Mouse (Mus musculus) kidney, postnatal 0 days (tissue): ENCODE measurements around the gene Hils1. TPM values are rescaled to one million over a fixed set of nuclear protein-coding genes. Genes with fewer than 3 reads are reported as not detected.
"Not testable (repeated sequence)": the region's sequence is repeated elsewhere in the genome, so short reads cannot be mapped to it uniquely, and the experiment has no call there.

ENCODE experiments used
- ATAC-seq: fragments of 200-750 bp; cut with Nextera tagmentation; replicated peaks from 2 replicates; pipeline ENCODE4 v1.8.0; 2017; ENCODE audit warnings: low read depth, moderate number of reproducible peaks, moderate TSS enrichment, moderate library complexity; ENCODE audit not compliant: low FRiP score
- DNase-seq: peaks from one replicate; pipeline ENCODE4 v3.0.0-alpha.2; 2016; ENCODE audit warnings: low spot score
- H3K27ac ChIP-seq: fragments of 300-500 bp; sonication (generic); 2 replicates; pipeline ENCODE4 v1.5.1; 2014; ENCODE audit warnings: mild to moderate bottlenecking
- H3K27me3 ChIP-seq: fragments of 300-500 bp; sonication (generic); 2 replicates; pipeline ENCODE4 v1.6.1; 2014; ENCODE audit warnings: low read length, mixed read lengths; ENCODE audit not compliant: insufficient read depth
- H3K36me3 ChIP-seq: fragments of 300-500 bp; sonication (generic); 2 replicates; pipeline ENCODE4 v1.6.1; 2014; ENCODE audit warnings: low read length, mixed read lengths; ENCODE audit not compliant: insufficient read depth
- H3K4me1 ChIP-seq: fragments of 300-500 bp; sonication (generic); replicated peaks from 2 replicates; pipeline ENCODE4 v1.6.1; 2014; ENCODE audit warnings: antibody characterized with exemption, low read length, mixed read lengths; ENCODE audit not compliant: insufficient read depth
- H3K4me2 ChIP-seq: fragments of 300-500 bp; sonication (generic); 2 replicates; pipeline ENCODE4 v1.6.1; 2014; ENCODE audit warnings: mild to moderate bottlenecking, low read length, moderate library complexity, mixed read lengths
- H3K4me3 ChIP-seq: fragments of 300-500 bp; sonication (generic); replicated peaks from 2 replicates; pipeline ENCODE4 v1.5.1; 2014; ENCODE audit warnings: low read depth, low read length
- H3K9ac ChIP-seq: fragments of 300-500 bp; sonication (generic); 2 replicates; pipeline ENCODE4 v1.6.1; 2014; ENCODE audit warnings: low read depth, low read length
- H3K9me3 ChIP-seq: fragments of 300-500 bp; sonication (generic); replicated peaks from 2 replicates; pipeline ENCODE4 v1.6.1; 2016; ENCODE audit warnings: low read length, inconsistent platforms, mixed read lengths
- CTCF ChIP-seq: IDR thresholded peaks from 2 replicates; pipeline ENCODE4 v1.5.1; 2016; ENCODE audit warnings: antibody characterized with exemption, low read depth, mild to moderate bottlenecking, moderate library complexity
- WGBS: fragments of 180-500 bp; shearing (Covaris S2); extraction: QIAGEN DNeasy Blood & Tissue Kit; methylation state at CpG from one replicate; pipeline ENCODE4 v1.1.7; 2014; 5-methylcytosine and 5-hydroxymethylcytosine counted together
- polyA plus RNA-seq: library from polyadenylated mRNA; unstranded; fragments of >200 nt; fragmentation: Nextera tagmentation; extraction: Ambion mirVana; gene quantifications from 2 replicates; pipeline ENCODE4 v1.2.1, GENCODE M21; 2015

Hils1 gene
- polyA plus RNA-seq, 1 experiment from 2014 or later: not detected

DNA sequence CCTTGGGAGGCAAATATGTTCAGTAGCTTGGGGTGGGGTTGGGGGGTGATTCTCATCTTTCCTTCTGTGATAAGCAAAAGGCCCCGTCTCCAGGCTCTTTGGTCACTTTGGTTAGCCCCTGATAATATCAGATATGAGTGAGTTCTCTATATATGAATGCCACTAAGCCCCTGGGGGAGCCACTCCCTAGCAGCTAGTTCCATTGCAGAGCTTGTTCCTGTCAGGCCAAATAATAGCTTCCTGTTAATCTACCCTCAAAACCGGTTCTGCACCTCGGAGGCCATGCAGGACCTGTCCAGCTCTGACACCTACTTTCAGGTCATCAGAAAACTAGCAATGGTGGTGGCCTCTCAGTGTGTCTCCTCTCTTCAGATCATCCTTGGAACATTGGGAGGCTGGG lies 40.0 kb downstream of the Hils1 start:
- DNase-seq (no peak), ATAC-seq (no peak)
- Histone ChIP-seq H3K9me3 (no peaks in the 10 kb centered on the region), H3K4me1 (peaks cover 22% of the 10 kb centered on the region), H3K4me3 (no peak overlapping the region), H3K27ac (peak overlapping the region; percentile 58; the same call in 1 of the 2 replicates), H3K9ac (no peak overlapping the region), H3K27me3 (no peaks in the 10 kb centered on the region), H3K4me2 (peak overlapping the region; percentile 71; the same call in 1 of the 2 replicates), H3K36me3 (peaks cover 12% of the 10 kb centered on the region)
- WGBS: 53% methylated on average over 3 of the region's 3 CpGs
- no peak for TF ChIP-seq CTCF

- Histone ChIP-seq H3K9me3 (no peaks in the 10 kb centered on the region), H3K36me3 (0 out of 2 replicates have a peak, but pooled peaks cover 4% of the 10 kb centered on the region), H3K4me1 (peaks cover 28% of the 10 kb centered on the region), H3K27me3 (no peaks in the 10 kb centered on the region), H3K4me3 (peak overlapping the region; percentile 66), H3K9ac (peak overlapping the region; percentile 72), H3K4me2 (peak overlapping the region; percentile 90), H3K27ac (peak overlapping the region; percentile 87)
- WGBS: 28% methylated on average over 15 of the region's 15 CpGs
- ATAC-seq (peak; percentile 45), DNase-seq (peak; percentile 61)
- TF ChIP-seq CTCF: peak; percentile 8; the same call in 1 of the 2 replicates
These were observed 41.6 kb downstream of the Hils1 start for GRCm38 (mm10) chr11:95008661-95009628.

- Histone ChIP-seq H3K9me3 (no peaks in the 10 kb centered on the region), H3K27me3 (no peaks in the 10 kb centered on the region), H3K9ac (peak within 1 kb of the TSS; percentile 72), H3K36me3 (0 out of 2 replicates have a peak, but pooled peaks cover 5% of the 10 kb centered on the region), H3K4me3 (peak within 1 kb of the TSS; percentile 66), H3K4me2 (peak within 1 kb of the TSS; percentile 90), H3K4me1 (peaks cover 28% of the 10 kb centered on the region), H3K27ac (peak within 1 kb of the TSS; percentile 87)
- ATAC-seq: peak; percentile 27
- DNase-seq: peak; percentile 90
- WGBS: under 1% methylated on average over 30 of the region's 32 CpGs
- no peak for TF ChIP-seq CTCF
These were observed 42.2 kb downstream of the Hils1 start, which contains the start of gene Samd14 for GRCm38 (mm10) chr11:95009629-95010014. Gene Samd14, plus strand, starts transcription at chr11:95009879.

DNA sequence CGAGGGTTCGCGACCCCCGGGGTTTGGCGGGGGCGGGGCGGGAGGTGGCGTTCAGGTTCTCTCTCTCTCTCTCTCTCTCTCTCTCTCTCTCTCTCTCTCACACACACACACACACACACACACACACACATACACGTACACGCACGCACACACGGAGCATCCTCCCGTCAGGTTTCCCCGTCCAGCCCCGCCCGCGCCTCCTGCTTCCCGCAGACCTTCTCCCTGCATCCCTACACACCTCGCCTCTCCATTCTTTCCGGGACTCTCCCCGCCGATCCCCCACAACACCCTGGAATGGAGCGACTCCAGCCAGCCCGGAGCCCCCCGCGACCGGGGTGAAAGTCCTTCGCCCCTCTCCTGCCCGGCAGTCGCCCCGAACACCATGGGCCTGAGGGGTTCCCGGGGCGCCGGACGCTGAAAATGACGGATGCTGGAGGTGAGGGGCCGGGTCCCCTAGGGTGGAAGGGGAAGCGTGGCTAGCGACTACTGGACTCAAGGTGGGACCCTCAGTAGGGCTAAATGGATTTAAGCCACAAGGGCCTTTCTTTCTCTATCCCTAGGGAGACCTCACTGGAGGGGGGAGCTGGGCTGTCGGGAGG lies 42.8 kb downstream of the Hils1 start:
- peak overlapping the region; percentile 72 for H3K9ac ChIP-seq
- peak overlapping the region; percentile 66 for H3K4me3 ChIP-seq
- H3K36me3 ChIP-seq: 0 out of 2 replicates have a peak, but pooled peaks cover 2% of the 10 kb centered on the region
- WGBS: under 1% methylated on average over 39 of the region's 40 CpGs
- no peak for DNase-seq
- TF ChIP-seq CTCF: no peak
- H3K4me2 ChIP-seq: peak overlapping the region; percentile 90
- H3K4me1 ChIP-seq: peaks cover 28% of the 10 kb centered on the region
- peak overlapping the region; percentile 87 for H3K27ac ChIP-seq
- ATAC-seq: no peak
- no peaks in the 10 kb centered on the region for H3K27me3 ChIP-seq
- H3K9me3 ChIP-seq: no peaks in the 10 kb centered on the region

DNA sequence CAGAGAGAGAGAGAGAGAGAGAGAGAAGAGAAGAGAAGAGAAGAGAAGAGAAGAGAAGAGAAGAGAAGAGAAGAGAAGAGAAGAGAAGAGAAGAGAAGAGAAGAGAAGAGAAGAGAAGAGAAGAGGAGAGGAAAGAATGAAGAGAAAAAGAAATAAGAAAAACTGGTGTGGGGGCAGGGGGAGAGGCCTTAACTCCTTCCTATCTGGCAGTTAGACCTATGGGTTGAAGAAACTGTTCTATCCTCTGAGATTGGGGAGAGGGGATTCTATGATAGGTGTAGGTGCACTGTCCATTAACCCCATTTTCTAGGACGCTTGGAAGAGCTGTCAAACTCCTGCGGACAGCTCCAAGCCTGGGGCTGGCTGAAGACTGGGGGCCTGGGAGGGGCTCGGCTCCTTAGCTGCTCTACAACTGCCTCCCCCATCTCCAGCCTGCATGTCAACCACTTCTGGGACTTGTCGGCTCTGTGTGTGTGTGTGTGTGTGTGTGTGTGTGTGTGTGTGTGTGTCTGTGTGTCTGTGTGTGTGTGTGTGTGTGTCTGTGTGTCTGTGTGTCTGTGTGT lies 43.5 kb downstream of the Hils1 start:
- not testable (repeated sequence) for H3K36me3 ChIP-seq, H3K27ac ChIP-seq, H3K9me3 ChIP-seq, DNase-seq, ATAC-seq, H3K9ac ChIP-seq, H3K27me3 ChIP-seq
- H3K4me1 ChIP-seq: peaks cover 28% of the 10 kb centered on the region
- peak overlapping the region; percentile 90 for H3K4me2 ChIP-seq
- H3K4me3 ChIP-seq: peak overlapping the region; percentile 66
- 5% methylated on average over 4 of the region's 4 CpGs for WGBS

- H3K4me3 ChIP-seq: no peak overlapping the region; the same call in 1 of the 2 replicates
- WGBS: 35% methylated on average over 1 of the region's 1 CpGs
These were observed 44.0 kb downstream of the Hils1 start for GRCm38 (mm10) chr11:95011416-95011815.

More at GRCm38 (mm10) chr11:95011416-95011815, 44.0 kb downstream of the Hils1 start:
- Histone ChIP-seq H3K4me1 (peaks cover 26% of the 10 kb centered on the region), H3K9me3 (no peaks in the 10 kb centered on the region), H3K27me3 (no peaks in the 10 kb centered on the region), H3K9ac (0 out of 2 replicates have a peak overlapping the region, but pooled peaks have one; percentile 14), H3K4me2 (peak overlapping the region; percentile 90), H3K27ac (no peak overlapping the region), H3K36me3 (0 out of 2 replicates have a peak, but pooled peaks cover 2% of the 10 kb centered on the region)
- TF ChIP-seq CTCF: no peak
- DNase-seq (no peak), ATAC-seq (no peak)
